Mouse (Mus musculus): ENCODE measurements around the gene E030018B13Rik. TPM values are rescaled to one million over a fixed set of nuclear protein-coding genes. Genes with fewer than 3 reads are reported as not detected.

E030018B13Rik gene
- total RNA-seq, 2 experiments from 2014 or later: not detected

- DNase-seq: no peak
Measured at GRCm38 (mm10) chr7:63965635-63966418, 49.2 kb downstream of the E030018B13Rik start.

- no peak for DNase-seq
Measured at GRCm38 (mm10) chr7:63969941-63970340, 53.3 kb downstream of the E030018B13Rik start.

Other genes starting within 250 kb of the E030018B13Rik start
- 100 to 1,000 TPM; 189 to 211 TPM for gene Klf13, start 22.1 kb downstream of the E030018B13Rik start, total RNA-seq (2021)
- gene Trpm1, start 237.0 kb downstream of the E030018B13Rik start, total RNA-seq (2021): not detected